Mouse (Mus musculus) c-Kit-positive CD71-positive TER-119-negative erythroid progenitor cells, embryonic 14.5 days (primary cell): ENCODE results near the gene Ano2.

Experiments
- DNase-seq: peaks from one replicate; pipeline ENCODE4 v3.0.0-alpha.2; 2013; ENCODE audit warnings: low read depth

Ano2 gene

GRCm38 (mm10) chr6:125914446-125914845 lies 224.2 kb downstream of the Ano2 start:
- DNase-seq, result no peak

DNA sequence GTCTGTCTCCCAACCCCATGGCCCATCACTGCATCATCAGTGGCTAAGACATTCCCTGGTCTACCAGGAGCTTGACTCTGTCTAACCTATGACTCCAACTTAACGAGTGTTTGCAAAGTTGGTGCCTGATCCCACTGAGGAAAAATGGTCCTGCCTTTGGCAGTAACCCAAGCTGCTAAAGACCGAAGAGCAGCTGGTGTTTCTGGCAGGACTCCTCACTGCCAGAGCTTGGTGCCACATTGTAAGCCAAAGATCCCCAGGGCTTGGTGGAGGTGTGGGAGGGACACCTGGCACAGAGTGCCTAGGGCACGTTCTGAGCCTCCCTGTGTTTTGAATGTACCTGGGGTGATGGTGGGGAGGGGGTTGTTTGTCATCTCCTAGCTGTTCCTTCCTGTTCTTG lies 232.5 kb downstream of the Ano2 start:
- DNase-seq, result no peak

DNA sequence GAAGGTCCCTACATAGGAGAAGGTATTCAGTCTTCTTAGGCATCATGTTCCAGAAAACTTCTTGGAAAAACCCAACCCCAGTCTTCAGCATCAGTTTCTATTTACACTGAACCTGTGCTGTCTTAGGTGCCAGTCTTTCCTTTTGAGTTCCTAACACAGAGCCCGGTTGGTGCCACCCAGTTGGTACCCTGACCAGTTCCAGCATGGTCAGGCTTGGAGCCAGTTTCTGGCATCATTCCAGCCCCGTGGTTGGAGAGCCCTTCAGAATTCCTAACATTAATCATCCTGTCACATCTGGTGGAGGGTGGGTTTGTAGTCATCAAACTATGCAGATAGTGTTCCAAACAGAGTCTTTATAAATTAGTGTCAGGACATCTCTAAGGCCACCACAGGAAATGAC lies 234.8 kb downstream of the Ano2 start:
- no peak for DNase-seq

DNA sequence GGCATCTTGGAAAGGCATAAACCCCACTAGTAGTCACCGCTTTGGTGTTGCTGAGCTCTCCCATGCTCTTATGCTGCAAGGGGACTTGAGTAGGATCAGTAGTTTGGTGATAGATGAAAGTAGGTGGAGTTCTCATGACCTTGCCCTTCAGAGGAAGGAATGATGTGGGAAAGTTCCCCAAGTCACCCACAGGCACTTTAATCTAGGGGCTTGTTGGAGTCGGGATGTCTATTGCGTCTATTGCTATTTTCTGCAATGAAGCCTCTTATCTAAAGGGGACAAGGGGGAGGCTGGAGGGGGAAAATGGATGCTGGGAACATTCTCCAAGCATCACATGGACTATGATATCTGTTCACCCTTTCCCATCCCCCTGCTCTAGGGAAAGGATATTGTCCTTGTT lies 235.6 kb downstream of the Ano2 start:
- DNase-seq, result no peak

- no peak for DNase-seq
These were observed 241.7 kb downstream of the Ano2 start for GRCm38 (mm10) chr6:125931926-125932325.

DNA sequence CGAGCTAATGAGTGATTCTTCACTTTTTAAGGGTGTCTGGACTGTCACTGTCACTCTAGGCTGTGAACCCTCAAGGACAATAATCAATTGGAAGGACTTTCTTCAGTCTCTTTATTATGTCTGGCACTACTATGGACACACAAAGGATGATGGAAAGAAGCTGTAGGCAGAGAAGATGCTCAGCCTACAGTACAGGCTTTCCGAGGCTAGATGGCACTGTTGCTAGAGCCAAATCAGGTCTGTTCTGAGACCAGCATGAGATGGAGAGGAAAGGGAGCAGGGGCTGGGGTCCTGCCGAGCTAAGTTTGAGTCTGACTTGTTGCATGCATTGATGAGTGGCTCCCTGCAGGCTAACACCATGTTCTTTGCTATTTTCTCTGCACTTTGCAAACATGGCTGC lies 264.7 kb downstream of the Ano2 start:
- DNase-seq, result no peak

GRCm38 (mm10) chr6:125973551-125973950 lies 283.3 kb downstream of the Ano2 start:
- DNase-seq, result no peak

- DNase-seq, result no peak
These were observed 285.7 kb downstream of the Ano2 start for GRCm38 (mm10) chr6:125975788-125976465.

- DNase-seq, result no peak
These were observed 289.4 kb downstream of the Ano2 start for GRCm38 (mm10) chr6:125979601-125980000.

- no peak for DNase-seq
These were observed 293.8 kb downstream of the Ano2 start for GRCm38 (mm10) chr6:125984050-125984449.

GRCm38 (mm10) chr6:125992731-125993130 lies 302.5 kb downstream of the Ano2 start:
- no peak for DNase-seq

DNA sequence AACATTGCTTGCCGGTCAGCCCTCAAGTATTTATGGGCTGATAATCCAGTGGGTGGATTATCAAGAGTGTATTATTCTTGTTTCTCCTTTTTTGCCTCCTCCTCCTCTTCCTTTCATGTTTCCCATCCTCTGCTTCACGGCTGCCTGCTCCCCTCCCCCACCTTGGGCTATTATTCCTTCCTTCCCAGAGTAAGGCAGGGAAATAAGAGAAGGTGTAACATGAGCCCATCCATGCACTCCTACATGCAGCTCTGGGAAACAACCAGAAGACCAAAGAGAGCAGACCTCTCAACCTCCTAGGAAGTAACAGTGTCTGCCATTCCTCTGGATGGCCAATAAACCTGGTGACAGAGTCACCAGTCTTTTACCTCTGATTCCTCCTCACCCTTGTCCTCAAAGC lies 311.6 kb downstream of the Ano2 start:
- DNase-seq, result no peak

GRCm38 (mm10) chr6:126003002-126003742 lies 313.0 kb downstream of the Ano2 start:
- DNase-seq, result no peak

DNA sequence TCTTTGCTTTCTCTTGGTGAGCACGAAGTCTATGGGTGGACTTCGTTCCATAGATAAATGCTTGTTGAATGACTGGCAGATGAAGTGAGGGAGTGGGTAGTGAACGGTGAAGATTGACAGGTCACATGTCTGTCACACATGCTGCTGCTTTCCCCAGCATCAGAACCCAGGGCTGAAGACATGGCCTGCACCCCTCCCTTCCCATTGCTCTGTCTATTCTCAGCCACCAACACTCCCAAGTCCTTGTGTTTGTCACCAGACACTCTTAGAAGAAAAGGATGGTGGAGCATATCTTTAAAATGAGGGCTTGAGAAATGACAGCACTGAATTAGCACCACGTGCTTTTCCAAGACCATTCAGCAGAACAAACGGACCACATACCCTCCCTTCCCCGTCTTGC lies 316.4 kb downstream of the Ano2 start:
- DNase-seq, result no peak

DNA sequence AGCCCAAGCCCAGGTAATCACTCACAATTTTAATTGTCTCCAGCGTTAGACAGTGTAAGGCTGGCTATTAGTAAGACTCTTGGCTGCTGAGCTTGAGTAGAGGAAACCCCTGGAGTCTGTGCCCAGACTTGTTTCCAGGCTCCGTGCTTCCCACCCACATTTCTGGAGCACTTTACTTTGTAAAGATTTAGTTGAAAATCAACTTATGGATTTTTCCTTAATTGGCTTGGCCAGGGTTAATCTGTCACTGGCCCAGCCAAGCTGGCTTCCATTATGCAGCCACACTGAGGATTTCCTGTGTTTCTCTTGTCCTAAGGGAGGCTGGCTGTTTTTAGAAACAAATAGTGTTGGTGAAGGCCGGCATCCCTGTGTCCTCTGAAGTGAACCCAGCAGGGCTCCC lies 318.9 kb downstream of the Ano2 start:
- DNase-seq, result no peak

DNA sequence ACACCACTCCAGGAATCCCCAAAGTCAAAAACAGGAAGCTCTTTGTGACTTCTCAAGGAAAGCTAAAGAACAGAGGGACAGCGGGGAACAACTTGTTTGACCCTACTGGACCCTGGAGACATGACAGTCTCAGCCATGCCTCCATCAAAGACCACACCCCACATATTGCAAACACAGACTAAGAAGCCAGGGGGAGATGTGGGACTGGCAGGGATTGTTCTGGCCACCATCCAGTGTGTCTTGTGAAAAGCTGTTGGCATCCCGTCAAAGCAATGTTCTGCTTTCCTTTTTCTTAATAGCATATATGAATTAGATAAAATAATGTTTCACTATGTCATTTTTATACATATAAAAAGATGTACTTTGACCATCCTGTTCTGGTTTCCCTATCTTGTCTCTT lies 326.8 kb downstream of the Ano2 start:
- no peak for DNase-seq

DNA sequence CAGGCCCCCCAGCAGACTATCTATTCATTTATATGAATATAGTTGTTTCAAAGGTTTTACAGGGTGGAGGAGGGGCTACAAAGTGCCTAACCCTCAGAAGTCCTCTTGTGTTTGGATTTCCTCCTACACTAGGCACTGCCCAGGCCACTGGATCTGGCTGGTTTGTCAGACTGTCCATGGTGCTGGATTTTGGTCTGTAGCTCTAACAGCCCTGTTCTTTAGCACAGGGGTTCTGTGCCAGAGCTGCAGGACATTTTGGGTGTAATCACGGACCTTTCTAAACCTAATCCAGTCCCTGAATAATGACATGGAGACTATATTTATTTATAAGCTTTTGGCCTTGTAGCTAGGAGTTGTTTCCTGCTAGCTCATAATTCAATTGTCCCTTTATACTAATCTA lies 328.2 kb downstream of the Ano2 start:
- no peak for DNase-seq

DNA sequence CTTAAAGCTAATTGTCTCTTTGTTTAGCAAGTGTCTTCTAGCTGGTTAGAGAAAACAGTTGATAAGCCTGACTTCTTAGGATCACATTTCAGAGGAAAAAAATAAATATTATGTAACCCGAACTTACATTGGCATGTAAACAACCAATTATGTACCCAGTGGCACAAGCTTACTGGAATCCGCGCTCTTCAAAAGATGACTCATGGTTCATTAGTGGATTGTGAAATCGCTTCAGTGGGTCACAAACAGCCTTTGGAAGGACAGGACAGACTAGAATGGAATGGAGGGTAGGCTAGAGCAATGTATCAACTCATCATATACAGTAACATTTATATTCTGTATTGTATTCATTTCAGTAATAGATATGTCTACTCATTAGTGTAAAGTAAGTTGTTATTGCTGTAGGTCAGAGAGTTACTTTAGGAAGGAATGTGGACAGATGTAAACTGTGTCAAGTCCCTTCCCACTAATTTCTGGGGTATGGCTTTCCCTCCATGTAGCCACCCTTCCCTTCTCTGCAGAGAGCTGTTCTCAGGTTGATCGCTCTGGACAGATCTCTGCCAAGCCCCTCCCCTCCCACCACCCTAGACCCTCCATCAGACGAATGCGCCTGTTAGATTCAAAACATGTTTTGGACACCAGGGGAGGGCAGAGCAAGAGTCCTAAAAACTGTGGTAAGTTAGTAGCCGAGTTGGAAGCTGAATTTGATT lies 343.6 kb downstream of the Ano2 start:
- no peak for DNase-seq

DNA sequence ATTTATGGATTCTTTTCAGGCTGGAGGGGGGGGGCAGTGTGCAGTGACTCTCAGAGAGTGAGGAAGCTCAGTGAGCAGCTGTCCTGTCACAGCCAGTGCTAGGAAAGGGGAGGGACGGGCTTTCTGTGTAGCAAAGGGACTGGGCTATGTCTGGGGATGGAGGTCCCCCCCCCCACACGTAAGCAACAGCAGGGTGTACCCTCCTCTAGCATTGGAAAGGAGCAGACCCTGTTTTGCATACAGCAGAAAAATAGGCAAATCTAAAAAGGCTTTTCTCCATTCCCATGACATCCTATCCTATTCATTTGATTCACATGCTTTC lies 344.1 kb downstream of the Ano2 start:
- no peak for DNase-seq

- no peak for DNase-seq
These were observed 344.5 kb downstream of the Ano2 start for GRCm38 (mm10) chr6:126034728-126035127.

DNA sequence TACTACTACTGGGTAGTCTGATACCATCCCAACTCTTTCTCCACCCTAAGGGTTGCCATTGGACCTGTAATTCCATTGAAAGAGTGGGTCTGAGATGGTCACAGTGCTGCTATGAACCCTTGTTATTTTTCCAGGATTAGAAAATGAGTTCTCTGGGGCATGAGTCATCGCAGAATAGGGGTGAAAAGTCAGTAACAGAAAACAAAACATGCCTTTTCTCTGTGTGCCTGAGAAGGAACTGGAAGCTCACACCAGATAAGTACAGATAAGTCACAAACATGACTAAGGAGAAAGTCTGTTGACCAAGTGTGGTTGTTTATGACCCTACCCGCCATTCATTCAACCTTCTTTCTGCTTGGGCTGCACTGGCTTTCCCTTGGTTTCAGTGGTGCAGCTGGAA lies 345.4 kb downstream of the Ano2 start:
- DNase-seq, result no peak

- no peak for DNase-seq
These were observed 355.7 kb downstream of the Ano2 start for GRCm38 (mm10) chr6:126045931-126046330.

- DNase-seq, result no peak
These were observed 358.0 kb downstream of the Ano2 start for GRCm38 (mm10) chr6:126048206-126048605.
